Mouse (Mus musculus): Measurements from ENCODE around the gene Fgl2. TPM values are rescaled to one million over a fixed set of nuclear protein-coding genes. Genes with fewer than 3 reads are reported as not detected.

Fgl2 gene
- total RNA-seq, 1 experiment from 2014 or later = 36.7 TPM

- ATAC-seq (replicated peaks in 1 of 2; ENCODE audit: insufficient read depth in 1 of 2, low FRiP score in 2 of 2, low TSS enrichment in 1 of 2, low read depth in 1 of 2, poor library complexity in 2 of 2, severe bottlenecking in 2 of 2) = no peak
Observed at GRCm38 (mm10) chr5:21420609-21421008, 48.2 kb downstream of the Fgl2 start.

DNA sequence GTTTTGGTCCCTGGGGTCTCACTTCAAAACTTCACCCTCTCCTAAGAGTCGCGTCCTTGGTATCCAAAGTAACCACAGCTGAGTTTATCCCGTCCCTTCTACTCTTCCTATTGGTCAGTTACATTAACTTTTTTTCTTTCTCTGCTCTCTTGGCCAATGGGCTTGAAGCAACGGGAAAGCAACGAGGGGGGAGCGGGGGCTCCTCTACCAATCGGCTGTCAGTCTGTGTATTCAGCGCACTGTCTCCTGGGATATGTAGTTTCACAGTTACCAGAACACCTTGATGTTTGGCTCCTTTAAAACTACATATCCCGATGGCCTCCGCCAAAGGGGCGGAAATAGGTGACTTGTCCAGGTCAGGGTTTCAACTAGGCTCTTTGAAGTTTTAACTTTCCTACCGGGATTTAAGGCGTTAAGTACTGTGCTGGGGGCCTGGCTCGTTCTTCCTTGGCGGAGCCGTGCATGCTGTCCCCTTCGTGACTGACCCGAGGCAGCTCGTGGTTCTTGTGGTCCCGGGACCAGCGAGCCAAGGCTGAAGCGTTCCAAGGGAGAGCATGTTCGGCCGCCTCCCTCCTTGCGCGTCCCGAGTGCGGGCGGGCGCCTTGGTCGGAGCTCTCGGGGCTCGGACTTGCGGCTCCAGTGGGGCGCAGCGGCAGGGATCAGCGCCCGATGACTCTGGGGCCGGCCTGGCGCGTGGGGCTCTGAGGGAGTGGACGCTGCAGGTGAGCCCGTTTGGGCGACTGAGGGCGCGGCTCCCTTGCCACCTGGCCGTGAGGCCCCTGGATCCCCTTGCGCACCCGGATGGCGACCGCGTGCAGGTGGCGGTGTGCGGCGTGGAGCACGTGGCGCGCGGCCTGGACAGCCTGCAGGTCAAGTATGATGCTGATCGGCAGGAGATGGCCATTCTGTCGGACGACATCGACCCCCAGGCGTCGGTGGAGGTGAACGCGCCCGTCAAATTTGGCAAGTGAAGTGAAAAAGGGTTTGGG, 52.5 kb downstream of the Fgl2 start, which contains the start of the genes Ccdc146 and Fam185a:
TSS of gene Ccdc146 (minus strand) at position 64 of the 989 bp plus-strand sequence.
TSS of gene Fam185a (plus strand) at position 345 of the 989 bp plus-strand sequence.
- ATAC-seq (replicated peaks in 1 of 2; ENCODE audit: insufficient read depth in 1 of 2, low FRiP score in 2 of 2, low TSS enrichment in 1 of 2, low read depth in 1 of 2, poor library complexity in 2 of 2, severe bottlenecking in 2 of 2) = peak; percentile 99 to 100

DNA sequence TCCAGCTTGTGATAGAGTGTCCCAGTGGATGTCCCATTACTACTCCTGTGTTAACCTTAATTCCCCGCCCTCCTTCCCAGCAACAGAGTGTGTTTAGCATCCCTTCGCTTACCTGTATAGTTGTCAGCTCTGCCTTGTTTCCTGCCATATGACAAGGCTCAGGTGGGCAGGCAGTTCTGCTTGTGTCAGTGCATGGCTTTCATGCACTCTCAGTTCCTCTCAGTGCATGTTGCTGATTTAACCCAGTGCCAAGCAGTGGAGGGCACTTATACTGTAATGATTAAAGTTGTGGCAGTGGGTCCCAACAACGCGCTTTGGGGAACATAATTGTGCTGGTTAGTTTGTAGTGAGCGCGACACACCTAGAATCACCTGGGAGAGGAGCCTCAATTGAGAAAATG, 54.2 kb downstream of the Fgl2 start:
- ATAC-seq (replicated peaks in 1 of 2; ENCODE audit: insufficient read depth in 1 of 2, low FRiP score in 2 of 2, low TSS enrichment in 1 of 2, low read depth in 1 of 2, poor library complexity in 2 of 2, severe bottlenecking in 2 of 2) = no peak

Other genes with a start within 250 kb of the Fgl2 start
- 11.6 and 24.8 TPM in 2 replicates for gene Gsap, start 186.4 kb upstream of the Fgl2 start, total RNA-seq (2017)
- not detected in 2 replicates for gene Ccdc146, start 52.0 kb downstream of the Fgl2 start, total RNA-seq (2017)
- gene Fam185a, start 52.3 kb downstream of the Fgl2 start, total RNA-seq (2017) = 13.8 and 17.0 TPM in 2 replicates
- gene Lrrc17, start 170.9 kb downstream of the Fgl2 start, total RNA-seq (2017) = not detected in 2 replicates

Measured in hematopoietic stem cell, adult 5-6 weeks (primary cell).